Mouse (Mus musculus): ENCODE results near the gene Itga2.

Itga2 gene

GRCm38 (mm10) chr13:114822871-114823270, 109.0 kb downstream of the Itga2 start:
- in situ Hi-C loops (cut with MboI, MseI) = loop anchor here in 1 of 2 experiments (5.0 kb wide), 1 partner anchor 269 kb away; the partner anchor contains the start of gene Pelo

GRCm38 (mm10) chr13:114818513-114818912, 113.4 kb downstream of the Itga2 start:
- in situ Hi-C loops (cut with MboI, MseI) = no loop called here

- in situ Hi-C loops (cut with MboI, MseI) = no loop called here
Measured at GRCm38 (mm10) chr13:114817751-114818360, 114.0 kb downstream of the Itga2 start, which contains the start of gene Mocs2. TSS of gene Mocs2 (plus strand) at chr13:114818236.

GRCm38 (mm10) chr13:114809624-114810210, 122.2 kb downstream of the Itga2 start:
- in situ Hi-C loops (cut with MboI, MseI) = no loop called here

GRCm38 (mm10) chr13:114802971-114803370, 128.9 kb downstream of the Itga2 start:
- in situ Hi-C loops (cut with MboI, MseI) = no loop called here

GRCm38 (mm10) chr13:114801857-114802256, 130.0 kb downstream of the Itga2 start:
- in situ Hi-C loops (cut with MboI, MseI) = no loop called here

- in situ Hi-C loops (cut with MboI, MseI) = loop anchor here (5.0 to 25.0 kb wide), 2 partner anchors 706 to 916 kb away; no protein-coding TSS in a partner anchor
Measured at GRCm38 (mm10) chr13:114793250-114794030, 138.5 kb downstream of the Itga2 start.

- in situ Hi-C loops (cut with MboI, MseI) = loop anchor here (5.0 to 25.0 kb wide), 2 partner anchors 704 to 914 kb away; no protein-coding TSS in a partner anchor
Measured at GRCm38 (mm10) chr13:114791511-114791910, 140.4 kb downstream of the Itga2 start.

Measured in T-helper 17 cell (primary cell).